Mouse (Mus musculus): ENCODE data around the gene Cyp4f13. TPM values are rescaled to one million over a fixed set of nuclear protein-coding genes. Genes with fewer than 3 reads are reported as not detected.

Gene Cyp4f13
- polyA plus RNA-seq, 1 experiment: 42.7 TPM

DNA sequence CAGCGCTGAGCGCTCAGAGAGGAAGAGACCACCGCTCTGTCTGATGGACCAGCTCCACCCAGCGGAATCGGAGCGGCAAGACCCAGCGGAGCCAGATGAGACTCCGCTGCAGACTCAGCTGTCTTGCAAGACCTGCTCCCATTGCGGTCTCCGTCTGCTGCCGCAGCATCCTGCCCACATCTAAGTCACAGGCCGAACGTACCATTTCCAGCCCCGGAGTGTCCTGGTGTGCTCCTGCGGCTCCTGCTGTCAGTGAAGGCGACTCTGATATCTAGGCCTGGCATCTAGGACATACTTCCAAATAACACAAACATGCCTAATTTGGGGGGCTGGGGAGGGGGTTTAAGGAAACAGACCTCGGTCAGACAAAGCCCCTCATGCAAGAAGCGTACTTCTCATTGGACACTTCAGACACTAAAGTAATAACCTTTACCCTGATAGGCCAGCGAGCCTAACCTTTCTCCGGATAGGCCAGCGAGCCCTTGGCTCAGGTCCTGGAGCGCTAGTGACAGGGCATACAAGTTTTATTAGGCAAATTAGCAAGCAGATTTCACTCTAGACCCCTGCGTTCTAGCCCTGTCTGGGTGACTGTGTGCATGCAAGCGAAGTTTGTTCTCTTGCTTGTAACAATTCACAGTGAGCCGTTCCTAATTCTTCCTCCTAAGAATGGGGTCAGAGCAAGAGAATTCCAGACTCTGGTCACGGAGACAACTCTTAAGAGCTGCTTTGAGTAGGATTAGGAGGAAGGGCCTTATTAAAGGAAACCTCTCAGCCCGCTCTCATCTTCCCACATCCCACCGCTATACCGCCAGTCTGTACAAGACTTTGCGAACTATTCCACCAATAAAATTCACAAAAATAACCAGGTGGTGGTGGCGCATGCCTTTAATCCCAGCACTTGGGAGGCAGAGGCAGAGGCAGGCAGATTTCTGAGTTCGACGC is 55.7 kb downstream of the Cyp4f13 start, which contains the start of gene Zfp870:
Gene Zfp870 (minus strand): TSS at position 404 of the 942 bp plus-strand sequence.
- TF ChIP-seq POLR2A (IDR thresholded peaks at IDR 0.05; ENCODE audit: low read depth, low read length) (no peak), CTCF (IDR thresholded peaks at IDR 0.05; ENCODE audit: extremely low read depth, insufficient read depth, insufficient read length, insufficient replicate concordance) (peak; percentile 37; the same call in 1 of the 2 replicates)
- H3K4me1 ChIP-seq (ENCODE audit: control insufficient read depth, insufficient read depth, insufficient read length): peaks cover 4% of the 10 kb centered on the region; the same call in 1 of the 2 replicates
- peak within 1 kb of the TSS; percentile 62 for H3K4me3 ChIP-seq (ENCODE audit: extremely low read depth, insufficient read depth, insufficient read length)
- H3K27me3 ChIP-seq (ENCODE audit: control insufficient read depth, insufficient read depth, low read length): no peaks in the 10 kb centered on the region
- peak; percentile 71 to 77 for DNase-seq (ENCODE audit: low read depth in 1 of 2, low spot score in 2 of 2)
- 19% methylated on average over 33 of the region's 33 CpGs for WGBS
- H3K27ac ChIP-seq (ENCODE audit: insufficient read depth, low read length): peak within 1 kb of the TSS; percentile 63
- peaks cover 1% of the 10 kb centered on the region; the same call in 1 of the 2 replicates for H3K36me3 ChIP-seq (ENCODE audit: control insufficient read depth, insufficient read depth, low read length)

GRCm38 (mm10) chr17:32890852-32891238 is 56.4 kb downstream of the Cyp4f13 start:
- Histone ChIP-seq H3K4me3 (ENCODE audit: extremely low read depth, insufficient read depth, insufficient read length) (peak overlapping the region; percentile 62), H3K4me1 (ENCODE audit: control insufficient read depth, insufficient read depth, insufficient read length) (peaks cover 4% of the 10 kb centered on the region; the same call in 1 of the 2 replicates), H3K27ac (ENCODE audit: insufficient read depth, low read length) (0 out of 2 replicates have a peak overlapping the region, but pooled peaks have one; percentile 51), H3K27me3 (ENCODE audit: control insufficient read depth, insufficient read depth, low read length) (no peaks in the 10 kb centered on the region), H3K36me3 (ENCODE audit: control insufficient read depth, insufficient read depth, low read length) (peaks cover 1% of the 10 kb centered on the region; the same call in 1 of the 2 replicates)
- TF ChIP-seq POLR2A (IDR thresholded peaks at IDR 0.05; ENCODE audit: low read depth, low read length): no peak
- TF ChIP-seq CTCF (IDR thresholded peaks at IDR 0.05; ENCODE audit: extremely low read depth, insufficient read depth, insufficient read length, insufficient replicate concordance): no peak
- 5% methylated on average over 11 of the region's 11 CpGs for WGBS
- DNase-seq (ENCODE audit: low read depth in 1 of 2, low spot score in 2 of 2): no peak

GRCm38 (mm10) chr17:32889611-32890010 is 57.6 kb downstream of the Cyp4f13 start:
- WGBS: 97% methylated on average over 6 of the region's 6 CpGs
- Histone ChIP-seq H3K27me3 (ENCODE audit: control insufficient read depth, insufficient read depth, low read length) (no peaks in the 10 kb centered on the region), H3K27ac (ENCODE audit: insufficient read depth, low read length) (no peak overlapping the region), H3K4me1 (ENCODE audit: control insufficient read depth, insufficient read depth, insufficient read length) (peaks cover 4% of the 10 kb centered on the region; the same call in 1 of the 2 replicates), H3K36me3 (ENCODE audit: control insufficient read depth, insufficient read depth, low read length) (peaks cover 1% of the 10 kb centered on the region; the same call in 1 of the 2 replicates), H3K4me3 (ENCODE audit: extremely low read depth, insufficient read depth, insufficient read length) (no peak overlapping the region)
- DNase-seq (ENCODE audit: low read depth in 1 of 2, low spot score in 2 of 2): no peak
- no peak for TF ChIP-seq CTCF (IDR thresholded peaks at IDR 0.05; ENCODE audit: extremely low read depth, insufficient read depth, insufficient read length, insufficient replicate concordance)
- TF ChIP-seq POLR2A (IDR thresholded peaks at IDR 0.05; ENCODE audit: low read depth, low read length): no peak

- H3K4me1 ChIP-seq (ENCODE audit: control insufficient read depth, insufficient read depth, insufficient read length): no peaks in the 10 kb centered on the region
- peak overlapping the region; percentile 69; the same call in 1 of the 2 replicates for H3K27ac ChIP-seq (ENCODE audit: insufficient read depth, low read length)
- H3K27me3 ChIP-seq (ENCODE audit: control insufficient read depth, insufficient read depth, low read length): no peaks in the 10 kb centered on the region
- H3K4me3 ChIP-seq (ENCODE audit: extremely low read depth, insufficient read depth, insufficient read length): no peak overlapping the region
- no peak for DNase-seq (ENCODE audit: low read depth in 1 of 2, low spot score in 2 of 2)
- 81% methylated on average over 14 of the region's 14 CpGs for WGBS
- TF ChIP-seq POLR2A (IDR thresholded peaks at IDR 0.05; ENCODE audit: low read depth, low read length): no peak
- TF ChIP-seq CTCF (IDR thresholded peaks at IDR 0.05; ENCODE audit: extremely low read depth, insufficient read depth, insufficient read length, insufficient replicate concordance): no peak
- peaks cover 7% of the 10 kb centered on the region for H3K36me3 ChIP-seq (ENCODE audit: control insufficient read depth, insufficient read depth, low read length)
Measured at GRCm38 (mm10) chr17:32880320-32881218, 66.6 kb downstream of the Cyp4f13 start.

GRCm38 (mm10) chr17:32878773-32879172 is 68.4 kb downstream of the Cyp4f13 start:
- TF ChIP-seq POLR2A (IDR thresholded peaks at IDR 0.05; ENCODE audit: low read depth, low read length) (no peak), CTCF (IDR thresholded peaks at IDR 0.05; ENCODE audit: extremely low read depth, insufficient read depth, insufficient read length, insufficient replicate concordance) (no peak)
- Histone ChIP-seq H3K4me3 (ENCODE audit: extremely low read depth, insufficient read depth, insufficient read length) (no peak overlapping the region), H3K36me3 (ENCODE audit: control insufficient read depth, insufficient read depth, low read length) (peaks cover 5% of the 10 kb centered on the region), H3K4me1 (ENCODE audit: control insufficient read depth, insufficient read depth, insufficient read length) (no peaks in the 10 kb centered on the region), H3K27ac (ENCODE audit: insufficient read depth, low read length) (no peak overlapping the region), H3K27me3 (ENCODE audit: control insufficient read depth, insufficient read depth, low read length) (no peaks in the 10 kb centered on the region)
- DNase-seq (ENCODE audit: low read depth in 1 of 2, low spot score in 2 of 2): no peak
- WGBS: 95% methylated on average over 11 of the region's 11 CpGs

GRCm38 (mm10) chr17:32877471-32878171 is 69.6 kb downstream of the Cyp4f13 start:
- no peaks in the 10 kb centered on the region for H3K27me3 ChIP-seq (ENCODE audit: control insufficient read depth, insufficient read depth, low read length)
- DNase-seq (ENCODE audit: low read depth in 1 of 2, low spot score in 2 of 2): no peak
- 23% methylated on average over 22 of the region's 22 CpGs for WGBS
- no peaks in the 10 kb centered on the region; the same call in 1 of the 2 replicates for H3K36me3 ChIP-seq (ENCODE audit: control insufficient read depth, insufficient read depth, low read length)
- no peak overlapping the region for H3K4me3 ChIP-seq (ENCODE audit: extremely low read depth, insufficient read depth, insufficient read length)
- no peak for TF ChIP-seq CTCF (IDR thresholded peaks at IDR 0.05; ENCODE audit: extremely low read depth, insufficient read depth, insufficient read length, insufficient replicate concordance)
- TF ChIP-seq POLR2A (IDR thresholded peaks at IDR 0.05; ENCODE audit: low read depth, low read length): no peak
- no peak overlapping the region for H3K27ac ChIP-seq (ENCODE audit: insufficient read depth, low read length)
- no peaks in the 10 kb centered on the region for H3K4me1 ChIP-seq (ENCODE audit: control insufficient read depth, insufficient read depth, insufficient read length)

Other genes with a start within 250 kb of the Cyp4f13 start
- gene Zfp871, start 159.1 kb downstream of the Cyp4f13 start, polyA plus RNA-seq (2012; rRNA removed): 9.6 and 10.1 TPM in 2 replicates
- 0.04 TPM in 1 of 2 replicates, not detected in the other for gene Zfp811, start 137.5 kb downstream of the Cyp4f13 start, polyA plus RNA-seq (2012; rRNA removed)
- 1.2 and 3.4 TPM in 2 replicates for gene Zfp799, start 117.1 kb downstream of the Cyp4f13 start, polyA plus RNA-seq (2012; rRNA removed)
- gene Zfp870, start 55.8 kb downstream of the Cyp4f13 start, polyA plus RNA-seq (2012; rRNA removed): 0.53 and 0.62 TPM in 2 replicates
- 0.26 and 0.32 TPM in 2 replicates for gene Cyp4f14, start 30.1 kb downstream of the Cyp4f13 start, polyA plus RNA-seq (2012; rRNA removed)
- gene Zfp472, start 18.4 kb upstream of the Cyp4f13 start, polyA plus RNA-seq (2012; rRNA removed): 0.54 and 0.81 TPM in 2 replicates
- 2.9 TPM in 2 replicates for gene Zfp952, start 45.7 kb upstream of the Cyp4f13 start, polyA plus RNA-seq (2012; rRNA removed)
- gene Zfp763, start 86.0 kb upstream of the Cyp4f13 start, polyA plus RNA-seq (2012; rRNA removed): 0.26 and 0.34 TPM in 2 replicates
- not detected in 2 replicates for gene 4921501E09Rik, start 120.7 kb upstream of the Cyp4f13 start, polyA plus RNA-seq (2012; rRNA removed)
- gene Zfp563, start 141.9 kb upstream of the Cyp4f13 start, polyA plus RNA-seq (2012; rRNA removed): 0.48 and 0.69 TPM in 2 replicates
- not detected in 2 replicates for gene Morc2b, start 192.3 kb upstream of the Cyp4f13 start, polyA plus RNA-seq (2012; rRNA removed)
- not detected in 2 replicates for gene Olfr55, start 221.0 kb upstream of the Cyp4f13 start, polyA plus RNA-seq (2012; rRNA removed)
- gene Olfr239, start 243.9 kb upstream of the Cyp4f13 start, polyA plus RNA-seq (2012; rRNA removed): not detected in 2 replicates

Measured in spleen, adult 2 months (tissue).